Mouse (Mus musculus) MEL (cell line): ENCODE measurements around the gene Smagp. TPM values are rescaled to one million over a fixed set of nuclear protein-coding genes. Genes with fewer than 3 reads are reported as not detected.
"Not testable (repeated sequence)": the region's sequence is repeated elsewhere in the genome, so short reads cannot be mapped to it uniquely, and the experiment has no call there.

Experiments used
- DNase-seq: peaks from one replicate; pipeline ENCODE4 v3.0.0; 2011; ENCODE audit warnings: low read depth, low spot score
- H3K27ac ChIP-seq: 2 replicates; pipeline ENCODE4 v1.5.1; 2012; ENCODE audit warnings: low read depth, mild to moderate bottlenecking, control low read depth, low read length, moderate library complexity; ENCODE audit not compliant: control insufficient read depth
- H3K27me3 ChIP-seq, 2 experiments: fragments of 150-350 bp in 1 of 2; sonication (generic) in 1 of 2; 2 replicates each; pipeline ENCODE4 v1.6.1; 2012; ENCODE audit warnings: low read length in 2 of 2, mild to moderate bottlenecking in 2 of 2, improper control_type of control experiment in 1 of 2, moderate library complexity in 1 of 2; ENCODE audit not compliant: insufficient read depth in 2 of 2, control insufficient read depth in 1 of 2
- H3K36me3 ChIP-seq, 2 experiments: 2 replicates each; pipeline ENCODE4 v1.6.1; 2012 to 2014; ENCODE audit warnings: low read length in 2 of 2, improper control_type of control experiment in 1 of 2, inconsistent platforms in 1 of 2, mild to moderate bottlenecking in 1 of 2; ENCODE audit not compliant: insufficient read depth in 2 of 2, control insufficient read depth in 1 of 2
- H3K4me1 ChIP-seq, 2 experiments: fragments of 150-350 bp in 1 of 2; sonication (generic) in 1 of 2; 2 replicates each; pipeline ENCODE4 v1.6.1; 2012; ENCODE audit warnings: low read length in 2 of 2, improper control_type of control experiment in 1 of 2, mild to moderate bottlenecking in 1 of 2; ENCODE audit not compliant: insufficient read depth in 2 of 2, control insufficient read depth in 1 of 2
- H3K4me3 ChIP-seq, 2 experiments: fragments of 150-350 bp in 1 of 2; sonication (generic) in 1 of 2; 2 replicates each; pipeline ENCODE4 v1.5.1; 2012; ENCODE audit warnings: low read depth in 2 of 2, low read length in 2 of 2, mild to moderate bottlenecking in 2 of 2, moderate library complexity in 2 of 2, control low read depth in 1 of 2, improper control_type of control experiment in 1 of 2; ENCODE audit not compliant: control insufficient read depth in 1 of 2, insufficient read depth in 1 of 2
- H3K79me2 ChIP-seq: 2 replicates; pipeline ENCODE4 v1.6.1; 2012; ENCODE audit warnings: mild to moderate bottlenecking, low read length, moderate library complexity; ENCODE audit not compliant: control insufficient read depth, poor library complexity, insufficient read depth
- H3K9ac ChIP-seq: 2 replicates; pipeline ENCODE4 v1.6.1; 2012; ENCODE audit warnings: low read depth, mild to moderate bottlenecking, control low read depth, low read length, moderate library complexity; ENCODE audit not compliant: control insufficient read depth, poor library complexity, severe bottlenecking
- H3K9me3 ChIP-seq: fragments of 150-350 bp; sonication (generic); replicated peaks from 2 replicates; pipeline ENCODE4 v1.6.1; 2012; ENCODE audit warnings: mild to moderate bottlenecking, low read length, improper control_type of control experiment, moderate library complexity; ENCODE audit not compliant: insufficient read depth
- BHLHE40 ChIP-seq: IDR thresholded peaks from 2 replicates; pipeline ENCODE4 v1.6.1; 2012; ENCODE audit warnings: low read depth, mild to moderate bottlenecking, inconsistent platforms, low read length, improper control_type of control experiment, borderline replicate concordance
- CTCF ChIP-seq, 3 experiments: IDR thresholded peaks in 2 of 3; conservative IDR thresholded peaks in 1 of 3; 2 replicates each; pipeline ENCODE4 v1.5.1; 2011 to 2012; ENCODE audit warnings: low read length in 3 of 3, low read depth in 2 of 3, mild to moderate bottlenecking in 2 of 3, improper control_type of control experiment in 1 of 3, inconsistent platforms in 1 of 3, mixed read lengths in 1 of 3, moderate library complexity in 1 of 3; ENCODE audit not compliant: control insufficient read depth in 1 of 3, insufficient read depth in 1 of 3, poor library complexity in 1 of 3, severe bottlenecking in 1 of 3
- GABPA ChIP-seq: IDR thresholded peaks from 2 replicates; pipeline ENCODE4 v1.6.1; 2012; ENCODE audit warnings: low read depth, mild to moderate bottlenecking, inconsistent platforms, low read length, improper control_type of control experiment, moderate library complexity
- GATA1 ChIP-seq: IDR thresholded peaks from 2 replicates; pipeline ENCODE4 v1.6.1; 2011; ENCODE audit warnings: low read depth, low read length, improper control_type of control experiment
- HCFC1 ChIP-seq: IDR thresholded peaks from 2 replicates; pipeline ENCODE4 v1.6.1; 2012; ENCODE audit warnings: low read depth, mild to moderate bottlenecking, inconsistent platforms, low read length, improper control_type of control experiment, moderate library complexity
- JUND ChIP-seq: IDR thresholded peaks from 2 replicates; pipeline ENCODE4 v1.6.1; 2011; ENCODE audit warnings: low read depth, mild to moderate bottlenecking, improper control_type of control experiment, low read length
- MAFK ChIP-seq: IDR thresholded peaks from 2 replicates; pipeline ENCODE4 v1.6.1; 2011; ENCODE audit warnings: low read depth, mild to moderate bottlenecking, low read length, improper control_type of control experiment, borderline replicate concordance
- MAX ChIP-seq: IDR thresholded peaks from 2 replicates; pipeline ENCODE4 v1.6.1; 2011; ENCODE audit warnings: low read length, improper control_type of control experiment
- MXI1 ChIP-seq: IDR thresholded peaks from 2 replicates; pipeline ENCODE4 v1.6.1; 2011; ENCODE audit warnings: mild to moderate bottlenecking, low read depth, low read length, improper control_type of control experiment
- MYC ChIP-seq: IDR thresholded peaks from 2 replicates; pipeline ENCODE4 v1.6.1; 2011; ENCODE audit warnings: low read depth, mild to moderate bottlenecking, low read length, improper control_type of control experiment, moderate library complexity
- POLR2A ChIP-seq, 2 experiments: IDR thresholded peaks; 2 replicates each; pipeline ENCODE4 v1.6.1; 2011 to 2012; ENCODE audit warnings: low read length in 2 of 2, mild to moderate bottlenecking in 2 of 2, control low read depth in 1 of 2, improper control_type of control experiment in 1 of 2, low read depth in 1 of 2, moderate library complexity in 1 of 2; ENCODE audit not compliant: control insufficient read depth in 1 of 2, insufficient read depth in 1 of 2, poor library complexity in 1 of 2
- POLR2AphosphoS5 ChIP-seq: IDR thresholded peaks from 2 replicates; pipeline ENCODE4 v1.6.1; 2012; ENCODE audit warnings: low read depth, borderline replicate concordance, mild to moderate bottlenecking, inconsistent platforms, low read length, moderate library complexity, mixed read lengths
- RAD21 ChIP-seq: IDR thresholded peaks from 2 replicates; pipeline ENCODE4 v1.6.1; 2011; ENCODE audit warnings: mild to moderate bottlenecking, low read depth, low read length, improper control_type of control experiment
- SIN3A ChIP-seq: IDR thresholded peaks from 2 replicates; pipeline ENCODE4 v1.6.1; 2012; ENCODE audit warnings: low read length, improper control_type of control experiment, inconsistent platforms
- SMC3 ChIP-seq: IDR thresholded peaks from 2 replicates; pipeline ENCODE4 v1.6.1; 2011; ENCODE audit warnings: low read depth, low read length, improper control_type of control experiment
- TAL1 ChIP-seq: IDR thresholded peaks from 2 replicates; pipeline ENCODE4 v1.6.1; 2012; ENCODE audit warnings: mild to moderate bottlenecking, inconsistent platforms, low read length, moderate library complexity, mixed read lengths
- TBP ChIP-seq: IDR thresholded peaks from 2 replicates; pipeline ENCODE4 v1.8.0; 2011; ENCODE audit warnings: low read depth, low read length, improper control_type of control experiment
- USF1 ChIP-seq: IDR thresholded peaks from 2 replicates; pipeline ENCODE4 v1.6.1; 2014; ENCODE audit warnings: low read depth, mild to moderate bottlenecking, inconsistent platforms, low read length, improper control_type of control experiment, moderate library complexity
- USF2 ChIP-seq, 2 experiments: IDR thresholded peaks; 2 replicates each; pipeline ENCODE4 v1.6.1; 2011 to 2012; ENCODE audit warnings: improper control_type of control experiment in 2 of 2, low read length in 2 of 2, borderline replicate concordance in 1 of 2, inconsistent platforms in 1 of 2, low read depth in 1 of 2, mild to moderate bottlenecking in 1 of 2; ENCODE audit not compliant: insufficient read depth in 1 of 2
- ZC3H11A ChIP-seq: IDR thresholded peaks from 2 replicates; pipeline ENCODE4 v1.6.1; 2012; ENCODE audit warnings: low read depth, mild to moderate bottlenecking, inconsistent platforms, low read length, improper control_type of control experiment
- polyA plus RNA-seq, 2 experiments: library from polyadenylated mRNA; stranded (reverse) in 1 of 2; unstranded in 1 of 2; fragments of >175 nt in 1 of 2; fragments of >200 nt in 1 of 2; gene quantifications; 2 replicates each; pipeline versions ENCODE4 v1.2.1 to v1.2.4; 2012; ENCODE audit warnings: low replicate concordance in 2 of 2, low read depth in 1 of 2; ENCODE audit not compliant: insufficient read length in 2 of 2, insufficient read depth in 1 of 2, missing spikeins in 1 of 2
- total RNA-seq: library from RNA; depleted of rRNA; stranded (reverse); fragments of 300-350 nt; gene quantifications from 2 replicates; pipeline ENCODE4 v1.2.3, GENCODE M21; 2012

Gene Smagp
- total and polyA plus RNA-seq, 3 experiments: 2.6 to 22.6 TPM; not detected in 1

- peak; percentile 74 for DNase-seq
- H3K27ac ChIP-seq, H3K27me3 ChIP-seq, H3K9me3 ChIP-seq, H3K4me3 ChIP-seq, H3K36me3 ChIP-seq, H3K9ac ChIP-seq, H3K79me2 ChIP-seq: not testable (repeated sequence)
- TF ChIP-seq RAD21 (peak; percentile 74), SIN3A (peak; percentile 50; the same call in 1 of the 2 replicates), CTCF (IDR thresholded peaks at IDR 0.05 in 2 of 3, conservative IDR thresholded peaks at IDR 0.05 in 1 of 3; ENCODE audit: control insufficient read depth in 1 of 3, insufficient read depth in 1 of 3, low read depth in 2 of 3, low read length in 3 of 3, poor library complexity in 1 of 3, severe bottlenecking in 1 of 3) (peak; percentile 56 to 74 (median 61)), MAX (peak; percentile 77), MYC (0 out of 2 replicates have a peak, but pooled peaks have one; percentile 61), SMC3 (peak; percentile 79), MXI1 (peak; percentile 62; the same call in 1 of the 2 replicates), ZC3H11A (peak; percentile 80), USF1 (peak; percentile 61; the same call in 1 of the 2 replicates)
- peaks cover 2 to 16% of the 10 kb centered on the region in 2 experiments for H3K4me1 ChIP-seq
Measured at GRCm38 (mm10) chr15:100606677-100607076, 30.1 kb downstream of the Smagp start.

- no peak overlapping the region for H3K27ac ChIP-seq
- H3K4me1 ChIP-seq: peaks cover 6 to 20% of the 10 kb centered on the region in 2 experiments
- H3K36me3 ChIP-seq: peaks cover 0 to 8% of the 10 kb centered on the region in 2 experiments; a peak in 1 of 4 replicates
- no peak overlapping the region for H3K9ac ChIP-seq
- no peaks in the 10 kb centered on the region for H3K9me3 ChIP-seq
- TF ChIP-seq HCFC1 (no peak), USF1 (no peak), POLR2A (IDR thresholded peaks at IDR 0.05; ENCODE audit: control insufficient read depth in 1 of 2, insufficient read depth in 1 of 2, low read depth in 1 of 2, low read length in 2 of 2, poor library complexity in 1 of 2) (no peak), MYC (no peak), JUND (no peak), USF2 (IDR thresholded peaks at IDR 0.05; ENCODE audit: borderline replicate concordance in 1 of 2, insufficient read depth in 1 of 2, low read depth in 1 of 2, low read length in 2 of 2) (no peak), GABPA (no peak), MXI1 (no peak), MAFK (no peak), TBP (no peak), POLR2AphosphoS5 (no peak), BHLHE40 (no peak), ZC3H11A (no peak), TAL1 (no peak), GATA1 (no peak)
- DNase-seq: no peak
- no peak overlapping the region for H3K4me3 ChIP-seq
- H3K79me2 ChIP-seq: no peaks in the 10 kb centered on the region; the same call in 1 of the 2 replicates
- peaks cover 0 to 4% of the 10 kb centered on the region in 2 experiments; a peak in 2 of 4 replicates for H3K27me3 ChIP-seq
Measured at GRCm38 (mm10) chr15:100601669-100602068, 35.1 kb downstream of the Smagp start.
